Mouse (Mus musculus) E14TG2a.4 (cell line): ENCODE data around the gene Chpf.

ENCODE experiments used
- H3K27me3 ChIP-seq: 2 replicates; pipeline ENCODE4 v1.6.1; 2014; ENCODE audit warnings: low read length, control low read depth; ENCODE audit not compliant: insufficient read depth
- H3K36me3 ChIP-seq: 2 replicates; pipeline ENCODE4 v1.6.1; 2014; ENCODE audit warnings: low read length, control low read depth; ENCODE audit not compliant: insufficient read depth
- H3K4me1 ChIP-seq: replicated peaks from 2 replicates; pipeline ENCODE4 v1.6.1; 2014; ENCODE audit warnings: low read depth, low read length, control low read depth
- H3K4me3 ChIP-seq: replicated peaks from 2 replicates; pipeline ENCODE4 v1.5.1; 2014; ENCODE audit warnings: mild to moderate bottlenecking, low read length
- H3K9me3 ChIP-seq: 2 replicates; pipeline ENCODE4 v1.6.1; 2014; ENCODE audit warnings: low read length, control low read depth
- CTCF ChIP-seq: conservative IDR thresholded peaks from 2 replicates; pipeline ENCODE4 v1.5.1; 2014; ENCODE audit warnings: low read length
- NANOG ChIP-seq: IDR thresholded peaks from 2 replicates; pipeline ENCODE4 v1.6.1; 2014; ENCODE audit warnings: borderline replicate concordance, low read length, mixed read lengths
- POU5F1 ChIP-seq: IDR thresholded peaks from 2 replicates; pipeline ENCODE4 v1.6.1; 2014; ENCODE audit warnings: low read length, borderline replicate concordance

Chpf gene

DNA sequence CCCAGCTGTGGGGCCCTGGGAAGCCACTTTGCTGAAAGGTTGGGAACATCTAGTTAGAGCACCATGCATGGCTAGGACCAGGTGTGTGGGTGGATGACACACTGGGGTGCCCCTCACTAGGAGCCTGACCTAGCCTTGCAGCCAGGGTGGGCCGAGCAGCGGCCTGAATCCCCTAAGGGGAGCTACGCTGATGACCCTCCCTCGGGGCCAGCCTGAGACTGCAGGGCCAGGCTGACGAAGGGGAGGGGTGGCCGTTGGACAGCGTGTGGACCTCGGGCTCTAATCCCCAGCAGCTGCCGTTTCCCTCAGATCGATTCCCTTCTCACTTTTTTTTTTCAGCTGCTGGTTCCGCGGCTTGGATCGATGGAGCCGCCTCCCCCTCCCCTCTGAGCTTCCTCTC, 30.2 kb downstream of the Chpf start:
- no peaks in the 10 kb centered on the region for H3K36me3 ChIP-seq
- peaks cover 89% of the 10 kb centered on the region for H3K27me3 ChIP-seq
- no peak for TF ChIP-seq POU5F1
- TF ChIP-seq CTCF: no peak
- no peak for TF ChIP-seq NANOG
- no peak overlapping the region for H3K4me3 ChIP-seq
- H3K9me3 ChIP-seq: peaks cover 7% of the 10 kb centered on the region; the same call in 1 of the 2 replicates
- H3K4me1 ChIP-seq: peaks cover 80% of the 10 kb centered on the region

DNA sequence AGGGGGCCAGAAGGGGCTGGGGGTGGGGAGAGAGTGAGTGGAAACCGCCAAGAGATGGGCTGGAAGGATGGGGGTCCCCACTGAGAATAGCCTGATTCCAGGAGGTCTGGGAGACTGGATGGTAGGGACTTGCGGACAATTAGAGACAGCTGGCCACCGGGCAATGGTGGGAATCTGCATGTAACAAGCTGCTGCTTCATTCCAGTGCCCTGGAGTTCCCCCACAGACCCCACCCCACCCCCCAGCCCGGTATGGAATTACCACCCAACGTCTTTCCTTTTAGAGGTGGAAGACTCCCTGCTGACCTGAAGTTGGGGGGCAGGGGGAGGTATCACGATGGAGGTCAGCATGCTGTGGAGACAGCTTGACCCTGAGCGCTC, 31.1 kb downstream of the Chpf start:
- H3K9me3 ChIP-seq: peaks cover 7% of the 10 kb centered on the region; the same call in 1 of the 2 replicates
- peaks cover 89% of the 10 kb centered on the region for H3K4me1 ChIP-seq
- no peak for TF ChIP-seq CTCF
- TF ChIP-seq POU5F1: no peak
- TF ChIP-seq NANOG: no peak
- peaks cover 80% of the 10 kb centered on the region for H3K27me3 ChIP-seq
- H3K36me3 ChIP-seq: no peaks in the 10 kb centered on the region
- no peak overlapping the region for H3K4me3 ChIP-seq

DNA sequence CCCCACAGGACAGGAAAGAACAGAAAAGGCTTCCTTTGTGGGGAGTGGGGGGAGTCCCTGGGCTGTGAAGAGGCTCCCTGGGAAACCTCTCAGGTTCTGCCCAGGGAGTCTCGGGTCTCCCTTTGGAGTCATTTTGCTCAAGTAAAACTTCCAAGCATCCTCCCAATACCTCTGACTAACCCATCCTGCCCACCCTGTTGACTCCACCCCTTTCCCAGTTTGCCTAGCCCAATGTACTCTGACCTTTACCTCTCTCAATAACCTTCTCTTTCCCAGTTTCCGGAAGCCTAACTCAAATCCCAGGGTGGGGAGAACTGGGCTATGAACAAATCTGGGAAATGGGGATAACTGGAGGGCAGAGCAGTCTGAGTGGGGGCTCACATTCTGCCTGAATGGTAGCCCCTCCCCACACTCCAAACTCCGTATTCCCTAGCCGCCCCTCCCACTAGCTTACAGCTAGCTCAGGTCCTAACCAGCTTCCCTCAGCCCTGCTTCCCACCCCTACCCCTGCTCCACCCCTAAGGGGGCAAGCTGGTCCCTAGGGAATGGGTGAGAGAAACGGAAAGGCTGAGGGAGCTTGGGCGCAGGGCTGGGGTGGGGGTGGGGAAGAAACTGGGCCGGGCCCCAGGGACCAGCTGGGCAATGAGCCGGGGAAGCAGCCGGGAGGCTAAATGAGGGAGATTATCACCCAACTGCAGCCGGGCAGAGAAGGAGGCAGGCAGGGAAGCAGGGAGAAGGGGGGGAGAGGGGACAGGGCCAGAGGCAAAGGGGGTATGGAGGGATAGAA, 31.6 kb downstream of the Chpf start:
- H3K27me3 ChIP-seq: peaks cover 74% of the 10 kb centered on the region
- TF ChIP-seq CTCF (no peak), NANOG (no peak), POU5F1 (no peak)
- H3K4me3 ChIP-seq: peak overlapping the region; percentile 45
- peaks cover 89% of the 10 kb centered on the region for H3K4me1 ChIP-seq
- peaks cover 7% of the 10 kb centered on the region; the same call in 1 of the 2 replicates for H3K9me3 ChIP-seq
- peaks cover 4% of the 10 kb centered on the region; the same call in 1 of the 2 replicates for H3K36me3 ChIP-seq

DNA sequence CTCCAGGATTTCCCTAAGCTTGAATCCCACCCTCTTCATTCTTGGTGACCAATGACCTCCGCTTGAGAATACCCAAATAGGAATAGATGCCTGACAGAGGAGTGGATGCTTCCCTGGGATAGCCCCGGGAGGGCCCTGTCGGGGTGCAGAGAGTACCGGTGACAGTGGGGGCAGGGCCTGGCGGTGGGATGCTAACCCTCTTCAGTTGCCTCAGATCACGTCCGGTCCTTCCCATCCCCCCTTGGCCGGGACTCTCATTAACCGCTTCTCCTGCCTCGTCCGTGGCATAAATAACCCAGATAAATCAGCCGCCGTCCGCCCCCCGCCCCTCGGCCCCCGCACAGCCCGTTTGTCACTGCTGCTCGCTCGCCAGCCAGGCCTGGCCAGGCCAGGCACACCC, 32.5 kb downstream of the Chpf start:
- peaks cover 66% of the 10 kb centered on the region for H3K27me3 ChIP-seq
- TF ChIP-seq CTCF (no peak), NANOG (no peak), POU5F1 (no peak)
- peaks cover 7% of the 10 kb centered on the region; the same call in 1 of the 2 replicates for H3K9me3 ChIP-seq
- peaks cover 95% of the 10 kb centered on the region for H3K4me1 ChIP-seq
- H3K4me3 ChIP-seq: peak overlapping the region; percentile 45
- peaks cover 11% of the 10 kb centered on the region for H3K36me3 ChIP-seq

DNA sequence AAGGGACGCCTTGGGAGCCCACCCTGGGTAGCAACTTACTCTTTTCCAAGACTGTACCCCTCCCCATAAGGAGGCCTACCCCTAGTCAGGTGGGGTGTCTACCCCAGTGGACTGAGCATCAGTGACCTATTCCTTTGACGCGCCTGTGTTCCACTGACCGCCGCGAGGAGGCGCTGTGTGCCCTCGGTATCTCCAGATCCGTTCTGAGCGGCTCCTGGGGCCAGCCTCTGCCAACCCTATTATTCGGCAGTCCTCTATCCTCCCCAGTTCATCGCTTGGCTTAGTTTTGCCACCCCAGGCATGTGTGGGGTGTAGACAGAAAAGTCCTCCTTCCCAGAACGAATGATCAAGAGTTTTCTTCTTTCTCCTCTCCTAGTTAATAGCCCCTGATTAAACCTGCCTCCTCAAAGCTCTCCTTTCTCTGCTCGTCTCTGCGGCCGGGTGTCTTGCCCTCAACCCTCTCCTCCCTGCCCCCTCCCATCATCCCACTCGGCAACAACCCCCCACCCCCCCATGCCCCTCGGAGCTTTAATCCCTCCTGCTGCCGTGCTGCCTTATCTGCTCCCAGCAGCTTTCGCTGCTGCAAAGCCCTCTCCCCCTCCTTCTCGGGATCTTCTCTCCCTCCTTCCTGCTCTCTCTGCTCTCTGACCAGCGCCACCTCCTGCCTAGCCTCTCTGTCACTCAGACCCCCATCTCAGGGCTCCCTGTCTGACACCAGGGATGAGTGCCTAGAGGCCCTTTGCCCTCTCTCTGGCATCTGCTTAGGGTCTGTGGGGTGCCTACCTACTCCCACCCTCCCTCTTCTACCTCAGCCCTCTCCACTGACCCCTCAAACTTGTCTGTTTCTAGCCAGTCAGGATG, 33.1 kb downstream of the Chpf start:
- peak overlapping the region; percentile 45 for H3K4me3 ChIP-seq
- H3K4me1 ChIP-seq: peaks cover 98% of the 10 kb centered on the region
- no peak for TF ChIP-seq NANOG
- TF ChIP-seq CTCF: peak; percentile 88
- TF ChIP-seq POU5F1: no peak
- H3K36me3 ChIP-seq: peaks cover 11% of the 10 kb centered on the region
- peaks cover 7% of the 10 kb centered on the region; the same call in 1 of the 2 replicates for H3K9me3 ChIP-seq
- peaks cover 59% of the 10 kb centered on the region for H3K27me3 ChIP-seq

DNA sequence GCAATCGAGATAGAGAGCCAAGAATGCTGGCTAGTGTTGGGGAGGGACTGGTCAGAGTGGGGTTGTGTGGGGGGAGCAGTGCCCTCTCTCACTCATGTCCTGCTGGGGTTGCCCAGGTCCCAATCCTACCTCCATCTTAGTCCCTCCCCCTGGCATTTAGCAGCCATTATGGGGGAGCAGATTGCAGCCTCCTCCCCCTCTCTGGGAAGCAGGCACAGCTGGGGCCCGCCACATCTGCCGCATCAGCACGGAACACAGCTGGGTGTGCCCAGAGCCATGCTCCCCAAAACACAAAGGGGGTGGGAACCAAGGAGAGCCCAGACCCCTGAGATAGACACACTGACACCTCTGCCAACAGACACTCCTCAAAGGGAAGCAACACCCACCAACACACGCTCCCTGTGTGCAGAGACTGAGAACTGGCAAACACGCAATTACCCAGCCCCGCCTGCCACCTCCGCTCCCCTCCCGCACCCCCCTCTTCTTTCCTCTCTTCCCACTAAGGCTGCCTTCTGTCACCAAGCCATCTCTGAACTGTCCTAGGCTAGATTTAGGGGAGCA, 33.9 kb downstream of the Chpf start:
- peaks cover 97% of the 10 kb centered on the region for H3K4me1 ChIP-seq

DNA sequence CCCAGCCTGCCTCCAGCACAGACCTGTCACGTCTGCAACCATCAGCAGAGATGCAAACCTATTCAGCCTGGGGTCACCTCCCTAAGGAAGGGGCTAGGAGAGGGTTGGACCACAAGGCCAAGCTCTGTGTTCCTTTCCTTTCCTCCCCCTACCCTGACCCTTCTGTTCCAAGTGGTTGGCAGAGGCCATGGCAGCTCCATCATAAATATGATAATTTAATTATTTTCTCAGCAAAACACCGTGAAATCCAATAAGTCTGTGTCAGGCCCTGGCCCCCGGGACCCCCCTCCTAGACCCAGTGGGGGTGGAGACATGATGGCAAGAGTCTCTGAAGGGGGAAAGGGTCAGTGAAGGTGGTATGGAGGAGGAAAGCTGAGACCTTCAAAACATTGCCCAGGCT, 34.9 kb downstream of the Chpf start:
- Histone ChIP-seq H3K4me3 (no peak overlapping the region), H3K4me1 (peaks cover 91% of the 10 kb centered on the region), H3K9me3 (no peaks in the 10 kb centered on the region), H3K36me3 (peaks cover 25% of the 10 kb centered on the region), H3K27me3 (peaks cover 42% of the 10 kb centered on the region)
- TF ChIP-seq CTCF (no peak), POU5F1 (no peak), NANOG (no peak)

More for the DNA sequence above, 33.9 kb downstream of the Chpf start:
- peaks cover 52% of the 10 kb centered on the region for H3K27me3 ChIP-seq
- H3K9me3 ChIP-seq: peaks cover 7% of the 10 kb centered on the region; the same call in 1 of the 2 replicates
- TF ChIP-seq NANOG (no peak), CTCF (no peak), POU5F1 (no peak)
- peaks cover 16% of the 10 kb centered on the region for H3K36me3 ChIP-seq
- 0 out of 2 replicates have a peak overlapping the region, but pooled peaks have one; percentile 13 for H3K4me3 ChIP-seq

DNA sequence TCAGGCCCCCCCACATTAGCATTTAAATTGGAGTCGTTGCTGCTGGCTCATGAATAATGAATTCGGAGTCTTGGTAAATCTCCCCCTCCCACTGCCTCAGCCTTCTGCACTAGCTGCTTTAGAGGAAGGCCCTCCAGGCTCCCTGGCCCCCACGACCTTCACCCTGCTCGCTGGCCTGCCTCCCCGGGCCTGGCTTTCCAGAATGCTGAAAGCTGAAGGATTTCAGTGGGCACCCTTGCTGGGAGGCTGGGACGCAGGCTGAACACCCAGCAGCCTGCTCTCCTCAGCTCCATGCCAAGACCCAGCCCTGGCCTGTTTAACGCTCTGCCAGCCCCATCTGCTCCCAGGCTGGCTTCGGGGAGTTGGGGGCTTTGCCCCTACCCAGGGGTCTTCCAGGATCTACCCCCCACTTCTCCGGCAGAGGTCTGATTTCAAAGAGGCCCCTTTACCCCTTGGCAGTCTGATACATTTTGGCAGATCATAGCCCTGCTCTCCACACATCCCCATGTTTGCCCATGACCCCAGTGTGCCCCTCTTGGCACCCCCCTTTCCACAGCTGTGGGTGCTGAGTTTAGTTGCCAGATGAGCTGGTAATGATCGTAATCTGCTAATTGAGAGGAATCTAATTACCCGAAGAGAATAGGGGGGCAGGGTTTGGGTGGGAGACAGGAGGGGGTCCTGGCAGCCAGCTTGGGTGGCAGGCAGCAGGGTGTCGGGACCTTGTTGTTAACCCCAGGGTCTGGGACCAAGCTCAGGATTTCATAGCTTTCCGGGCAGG, 35.7 kb downstream of the Chpf start:
- Histone ChIP-seq H3K4me1 (peaks cover 88% of the 10 kb centered on the region), H3K9me3 (no peaks in the 10 kb centered on the region), H3K4me3 (peak overlapping the region; percentile 56), H3K27me3 (peaks cover 35% of the 10 kb centered on the region), H3K36me3 (peaks cover 31% of the 10 kb centered on the region)
- no peak for TF ChIP-seq POU5F1
- TF ChIP-seq NANOG: no peak
- TF ChIP-seq CTCF: no peak
